Mouse (Mus musculus): ENCODE data around the gene Cyp4a32.
"Not testable (repeated sequence)": the region's sequence is repeated elsewhere in the genome, so short reads cannot be mapped to it uniquely, and the experiment has no call there.

The Cyp4a32 gene

GRCm38 (mm10) chr4:115650866-115651265, 50.1 kb downstream of the Cyp4a32 start:
- in situ Hi-C loops (cut with MboI; ENCODE audit: low pct_unique_long_range_greater_than_20kb in 1 of 2, low sequenced_read_pairs in 2 of 2, unreplicated experiment in 1 of 2), result no loop called here

GRCm38 (mm10) chr4:115655841-115656534, 55.2 kb downstream of the Cyp4a32 start:
- in situ Hi-C loops (cut with MboI; ENCODE audit: low pct_unique_long_range_greater_than_20kb in 1 of 2, low sequenced_read_pairs in 2 of 2, unreplicated experiment in 1 of 2), result not testable (repeated sequence)

DNA sequence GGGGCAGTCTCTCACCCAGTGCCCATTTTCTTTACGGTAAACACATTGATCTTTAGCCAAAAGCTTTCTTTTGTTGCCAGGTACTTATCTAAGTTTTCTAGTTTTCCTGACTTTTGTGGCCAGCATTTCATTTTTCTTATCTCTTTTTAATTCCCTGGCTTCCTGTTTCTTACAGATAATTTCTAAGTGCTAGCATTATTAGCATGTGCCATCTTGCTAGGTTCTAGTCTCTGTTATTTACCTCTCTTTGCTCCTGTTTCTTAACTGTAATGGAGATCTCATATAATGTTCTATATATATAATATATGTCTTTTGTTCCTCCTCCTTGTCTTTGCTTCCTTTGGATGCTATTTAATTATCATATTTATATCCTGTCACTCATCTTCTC, 55.8 kb downstream of the Cyp4a32 start:
- in situ Hi-C loops (cut with MboI; ENCODE audit: low pct_unique_long_range_greater_than_20kb in 1 of 2, low sequenced_read_pairs in 2 of 2, unreplicated experiment in 1 of 2), result not testable (repeated sequence)

DNA sequence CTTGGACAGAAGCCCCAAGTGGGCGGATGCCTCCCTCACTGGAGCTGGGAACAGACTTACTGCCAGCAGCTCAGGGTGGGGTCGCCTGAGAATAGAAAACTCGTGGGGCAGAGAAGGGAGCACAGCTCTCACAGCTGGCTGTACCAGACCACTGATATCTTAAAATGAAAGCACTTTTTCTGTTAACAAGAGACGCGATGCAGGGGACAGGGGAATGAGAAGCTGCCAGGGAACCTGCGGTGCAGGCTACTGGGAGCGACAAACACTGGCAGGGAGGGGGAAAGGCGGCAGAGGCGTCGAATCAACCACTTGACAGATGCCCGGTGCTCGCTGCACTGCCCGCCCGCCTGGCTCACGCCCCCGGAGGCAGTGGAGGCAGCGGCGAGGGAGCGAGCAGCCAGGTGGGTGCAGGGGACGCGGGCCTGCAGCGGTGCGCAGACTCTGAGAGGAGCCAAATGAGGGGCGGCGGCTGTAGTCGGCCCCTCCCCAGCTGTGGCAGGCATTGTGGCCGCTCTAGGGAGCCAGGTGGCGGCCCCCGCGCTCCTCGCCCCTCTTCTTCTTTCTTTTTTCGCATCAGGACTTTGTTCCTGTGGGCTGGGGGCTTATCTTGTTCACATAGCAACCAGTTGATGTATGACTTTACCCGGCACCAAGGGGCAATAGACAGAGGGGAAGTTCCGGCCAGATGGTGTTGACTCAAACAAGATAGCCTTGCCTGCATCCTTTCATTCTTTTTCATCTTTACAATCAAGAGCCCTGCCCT, 56.5 kb downstream of the Cyp4a32 start:
- in situ Hi-C loops (cut with MboI; ENCODE audit: low pct_unique_long_range_greater_than_20kb in 1 of 2, low sequenced_read_pairs in 2 of 2, unreplicated experiment in 1 of 2), result no loop called here

- in situ Hi-C loops (cut with MboI; ENCODE audit: low pct_unique_long_range_greater_than_20kb in 1 of 2, low sequenced_read_pairs in 2 of 2, unreplicated experiment in 1 of 2), result no loop called here
Observed at GRCm38 (mm10) chr4:115657867-115658249, 57.1 kb downstream of the Cyp4a32 start.

DNA sequence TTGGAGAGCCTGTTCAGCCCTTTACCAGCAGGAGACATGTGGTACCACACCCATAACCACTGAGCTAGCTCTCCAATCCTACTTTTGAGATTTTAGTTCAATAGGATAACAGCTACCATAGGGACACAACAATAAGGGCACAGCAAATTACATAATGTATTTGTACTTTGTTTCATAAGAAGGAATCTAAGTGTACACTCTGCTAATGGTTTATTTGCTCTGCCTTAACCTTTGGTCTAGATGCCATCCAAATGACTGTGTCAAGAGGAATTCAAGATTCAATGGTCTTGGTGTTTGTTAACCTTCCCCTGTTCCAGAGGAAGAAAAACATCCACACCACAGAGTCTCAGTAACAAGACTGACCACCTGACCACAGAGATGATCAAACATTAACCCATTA, 58.4 kb downstream of the Cyp4a32 start:
- in situ Hi-C loops (cut with MboI; ENCODE audit: low pct_unique_long_range_greater_than_20kb in 1 of 2, low sequenced_read_pairs in 2 of 2, unreplicated experiment in 1 of 2), result no loop called here

All from mouse embryonic stem cell (cell line).